Mouse (Mus musculus) heart, embryonic 13.5 days (tissue): ENCODE measurements around the gene Foxn4. TPM values are rescaled to one million over a fixed set of nuclear protein-coding genes. Genes with fewer than 3 reads are reported as not detected.

Experiments
- ATAC-seq: fragments of 200-750 bp; cut with Nextera tagmentation; 2 replicates; pipeline ENCODE4 v1.8.0; 2017; ENCODE audit warnings: moderate TSS enrichment; ENCODE audit not compliant: insufficient number of reproducible peaks, low FRiP score, low TSS enrichment; ENCODE audit errors: extremely low read depth
- H3K27ac ChIP-seq: fragments of 300-500 bp; sonication (generic); replicated peaks from 2 replicates; pipeline ENCODE4 v1.5.1; 2015; ENCODE audit warnings: moderate library complexity, mild to moderate bottlenecking, inconsistent platforms
- H3K27me3 ChIP-seq: fragments of 300-500 bp; sonication (generic); replicated peaks from 2 replicates; pipeline ENCODE4 v1.6.1; 2015; ENCODE audit warnings: mild to moderate bottlenecking, inconsistent platforms
- H3K36me3 ChIP-seq: fragments of 300-500 bp; sonication (generic); 2 replicates; pipeline ENCODE4 v1.6.1; 2015; ENCODE audit warnings: mild to moderate bottlenecking, inconsistent platforms
- H3K4me1 ChIP-seq: fragments of 300-500 bp; sonication (generic); 2 replicates; pipeline ENCODE4 v1.6.1; 2015; ENCODE audit warnings: inconsistent platforms
- H3K4me2 ChIP-seq: fragments of 300-500 bp; sonication (generic); 2 replicates; pipeline ENCODE4 v1.6.1; 2015; ENCODE audit warnings: inconsistent platforms, mild to moderate bottlenecking, moderate library complexity
- H3K4me3 ChIP-seq: fragments of 300-500 bp; sonication (generic); 2 replicates; pipeline ENCODE4 v1.5.1; 2015; ENCODE audit warnings: moderate library complexity, mild to moderate bottlenecking, inconsistent platforms
- H3K9ac ChIP-seq: fragments of 300-500 bp; sonication (generic); 2 replicates; pipeline ENCODE4 v1.6.1; 2015; ENCODE audit warnings: inconsistent platforms, mild to moderate bottlenecking, moderate library complexity
- H3K9me3 ChIP-seq: fragments of 300-500 bp; sonication (generic); 2 replicates; pipeline ENCODE4 v1.6.1; 2016; ENCODE audit warnings: inconsistent platforms
- whole genome bisulfite sequencing: fragments of 180-500 bp; shearing (Covaris S2); methylation state at CpG from one replicate; pipeline ENCODE4 v1.1.7; 2015; ENCODE audit warnings: mixed read lengths; 5-methylcytosine and 5-hydroxymethylcytosine counted together
- polyA plus RNA-seq: library from polyadenylated mRNA; unstranded; fragments of >200 nt; fragmentation: Nextera tagmentation; extraction: Ambion mirVana; gene quantifications from 2 replicates; pipeline ENCODE4 v1.2.1, GENCODE M21; 2015

The Foxn4 gene
- polyA plus RNA-seq = not detected in 2 replicates

- H3K4me1 ChIP-seq = peaks cover 14% of the 10 kb centered on the region
- H3K36me3 ChIP-seq = no peaks in the 10 kb centered on the region
- H3K27me3 ChIP-seq = peaks cover 100% of the 10 kb centered on the region
- ATAC-seq = no peak; the same call in 1 of the 2 replicates
- H3K9ac ChIP-seq = no peak within 1 kb of the TSS
- H3K4me2 ChIP-seq = peak within 1 kb of the TSS; percentile 68
- WGBS = under 1% methylated on average over 53 of the region's 56 CpGs
- H3K4me3 ChIP-seq = peak within 1 kb of the TSS; percentile 48
- H3K9me3 ChIP-seq = no peaks in the 10 kb centered on the region
- no peak within 1 kb of the TSS for H3K27ac ChIP-seq
Measured at GRCm38 (mm10) chr5:114273693-114274402, at the start of gene Foxn4. Foxn4 (minus strand) TSS chr5:114273807.

- H3K9me3 ChIP-seq = no peaks in the 10 kb centered on the region
- H3K4me3 ChIP-seq = no peak overlapping the region
- H3K27me3 ChIP-seq = peaks cover 33% of the 10 kb centered on the region
- no peaks in the 10 kb centered on the region for H3K36me3 ChIP-seq
- no peak for ATAC-seq
- no peaks in the 10 kb centered on the region for H3K4me1 ChIP-seq
- WGBS = 57% methylated on average over 25 of the region's 25 CpGs
- no peak overlapping the region for H3K27ac ChIP-seq
- peak overlapping the region; percentile 47 for H3K4me2 ChIP-seq
- no peak overlapping the region for H3K9ac ChIP-seq
Measured at GRCm38 (mm10) chr5:114323105-114323790, 49.6 kb upstream of the Foxn4 start.

DNA sequence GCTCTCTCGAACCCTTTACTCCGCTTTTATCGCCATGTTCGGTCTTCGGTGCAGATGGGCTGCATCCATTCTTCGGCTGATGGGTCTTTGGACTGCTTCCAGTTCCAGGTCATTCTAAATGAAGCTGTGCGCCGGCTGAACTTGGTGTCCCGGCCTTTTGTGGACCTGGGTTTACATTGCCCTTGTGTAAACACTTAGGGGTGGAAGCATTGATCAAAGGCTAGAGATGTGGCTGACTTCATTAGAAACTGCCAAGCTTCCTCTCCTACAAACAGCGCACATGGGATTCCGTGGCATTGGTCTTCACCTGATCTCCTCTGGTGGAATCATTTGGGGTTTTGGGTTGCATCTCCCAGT is 36.1 kb upstream of the Foxn4 start:
- Histone ChIP-seq H3K9ac (peak overlapping the region; percentile 64), H3K4me1 (peaks cover 4% of the 10 kb centered on the region; the same call in 1 of the 2 replicates), H3K27me3 (peaks cover 27% of the 10 kb centered on the region), H3K9me3 (no peaks in the 10 kb centered on the region), H3K4me3 (no peak overlapping the region), H3K27ac (no peak overlapping the region), H3K4me2 (peak overlapping the region; percentile 48), H3K36me3 (no peaks in the 10 kb centered on the region)
- WGBS = 61% methylated on average over 11 of the region's 11 CpGs
- no peak for ATAC-seq

- no peak for ATAC-seq
- WGBS = 43% methylated on average over 18 of the region's 18 CpGs
- H3K27me3 ChIP-seq = peaks cover 29% of the 10 kb centered on the region
- peak overlapping the region; percentile 1; the same call in 1 of the 2 replicates for H3K4me3 ChIP-seq
- peak overlapping the region; percentile 64 for H3K9ac ChIP-seq
- 0 out of 2 replicates have a peak, but pooled peaks cover 4% of the 10 kb centered on the region for H3K4me1 ChIP-seq
- H3K36me3 ChIP-seq = no peaks in the 10 kb centered on the region
- H3K4me2 ChIP-seq = peak overlapping the region; percentile 48
- H3K27ac ChIP-seq = no peak overlapping the region
- no peaks in the 10 kb centered on the region for H3K9me3 ChIP-seq
Measured at GRCm38 (mm10) chr5:114308765-114309679, 35.4 kb upstream of the Foxn4 start.

DNA sequence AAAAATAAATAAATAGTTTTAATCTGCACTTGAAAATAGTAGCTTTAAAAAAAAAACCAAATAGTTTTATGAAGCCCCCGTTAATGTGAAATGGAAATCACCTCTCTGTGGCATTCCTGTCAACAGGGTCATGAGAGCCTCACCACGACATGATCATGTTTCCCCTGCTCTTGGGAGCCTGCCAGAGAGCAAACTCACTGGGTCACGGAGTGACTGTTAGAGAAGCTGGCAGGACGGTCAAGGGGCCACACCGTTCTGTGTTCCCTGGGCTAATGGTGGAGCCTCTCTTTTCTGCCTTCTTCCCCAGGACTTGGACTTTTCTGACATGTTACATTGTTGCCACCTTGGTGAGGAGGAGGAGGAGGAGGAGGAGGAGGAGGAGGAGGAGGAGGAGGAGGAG is 32.9 kb upstream of the Foxn4 start:
- Histone ChIP-seq H3K9me3 (no peaks in the 10 kb centered on the region), H3K4me3 (no peak overlapping the region), H3K27ac (no peak overlapping the region), H3K4me1 (0 out of 2 replicates have a peak, but pooled peaks cover 4% of the 10 kb centered on the region), H3K9ac (no peak overlapping the region), H3K4me2 (no peak overlapping the region), H3K36me3 (no peaks in the 10 kb centered on the region), H3K27me3 (peaks cover 40% of the 10 kb centered on the region)
- 34% methylated on average over 5 of the region's 5 CpGs for WGBS
- ATAC-seq = no peak

- no peak overlapping the region for H3K9ac ChIP-seq
- 77% methylated on average over 6 of the region's 6 CpGs for WGBS
- no peak overlapping the region for H3K27ac ChIP-seq
- ATAC-seq = no peak
- no peak overlapping the region for H3K4me3 ChIP-seq
- H3K27me3 ChIP-seq = peaks cover 48% of the 10 kb centered on the region
- H3K4me2 ChIP-seq = no peak overlapping the region
- no peaks in the 10 kb centered on the region for H3K9me3 ChIP-seq
- no peaks in the 10 kb centered on the region for H3K36me3 ChIP-seq
- peaks cover 5% of the 10 kb centered on the region for H3K4me1 ChIP-seq
Measured at GRCm38 (mm10) chr5:114303166-114303565, 29.6 kb upstream of the Foxn4 start.

- 72% methylated on average over 24 of the region's 24 CpGs for WGBS
- ATAC-seq = no peak
- Histone ChIP-seq H3K27me3 (peaks cover 42% of the 10 kb centered on the region), H3K9me3 (no peaks in the 10 kb centered on the region), H3K4me1 (peaks cover 5% of the 10 kb centered on the region), H3K4me3 (no peak overlapping the region), H3K4me2 (no peak overlapping the region), H3K36me3 (no peaks in the 10 kb centered on the region), H3K9ac (no peak overlapping the region), H3K27ac (no peak overlapping the region)
Measured at GRCm38 (mm10) chr5:114299883-114300610, 26.4 kb upstream of the Foxn4 start.

- no peak for ATAC-seq
- Histone ChIP-seq H3K9ac (no peak overlapping the region), H3K27me3 (peaks cover 43% of the 10 kb centered on the region)
Measured at GRCm38 (mm10) chr5:114299156-114299855, 25.7 kb upstream of the Foxn4 start.

GRCm38 (mm10) chr5:114298212-114298894 is 24.7 kb upstream of the Foxn4 start:
- H3K36me3 ChIP-seq = no peaks in the 10 kb centered on the region
- H3K4me3 ChIP-seq = no peak overlapping the region
- peaks cover 38% of the 10 kb centered on the region for H3K27me3 ChIP-seq
- H3K4me1 ChIP-seq = peaks cover 5% of the 10 kb centered on the region
- no peak overlapping the region for H3K9ac ChIP-seq
- no peak overlapping the region for H3K27ac ChIP-seq
- no peak for ATAC-seq
- H3K9me3 ChIP-seq = no peaks in the 10 kb centered on the region
- no peak overlapping the region for H3K4me2 ChIP-seq
- WGBS = 66% methylated on average over 18 of the region's 18 CpGs

More at GRCm38 (mm10) chr5:114299156-114299855, 25.7 kb upstream of the Foxn4 start:
- no peak overlapping the region for H3K4me3 ChIP-seq
- WGBS = 68% methylated on average over 22 of the region's 22 CpGs
- no peak overlapping the region for H3K27ac ChIP-seq
- peaks cover 5% of the 10 kb centered on the region for H3K4me1 ChIP-seq
- no peaks in the 10 kb centered on the region for H3K36me3 ChIP-seq
- no peak overlapping the region for H3K4me2 ChIP-seq
- H3K9me3 ChIP-seq = no peaks in the 10 kb centered on the region
